Mouse (Mus musculus): ENCODE results near the gene Spsb4.
A peak's percentile ranks its signal among the peaks of the same experiment; 100 is the strongest.
"Not testable (repeated sequence)": the region's sequence is repeated elsewhere in the genome, so short reads cannot be mapped to it uniquely, and the experiment has no call there.

Spsb4 gene

DNA sequence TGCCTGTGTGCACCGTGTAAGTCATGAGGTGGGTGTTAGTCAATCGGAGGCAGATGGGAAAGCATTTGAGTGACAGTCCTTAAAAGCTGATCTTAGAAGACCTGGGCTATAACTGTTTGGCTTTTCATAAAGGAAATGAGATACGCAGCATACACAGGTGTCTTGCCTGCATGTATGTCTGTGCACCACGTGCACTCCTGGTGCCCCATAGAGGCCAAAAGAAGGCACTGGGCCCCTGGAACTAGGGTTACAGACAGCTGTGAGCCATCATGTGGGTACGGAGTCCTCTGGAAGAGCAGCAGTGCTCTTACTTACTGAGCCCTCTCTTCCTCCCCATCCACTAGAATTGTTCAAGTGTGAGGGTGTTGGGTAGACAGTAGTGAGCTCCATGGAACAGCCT lies 70.1 kb downstream of the Spsb4 start:
- no peak for DNase-seq

DNA sequence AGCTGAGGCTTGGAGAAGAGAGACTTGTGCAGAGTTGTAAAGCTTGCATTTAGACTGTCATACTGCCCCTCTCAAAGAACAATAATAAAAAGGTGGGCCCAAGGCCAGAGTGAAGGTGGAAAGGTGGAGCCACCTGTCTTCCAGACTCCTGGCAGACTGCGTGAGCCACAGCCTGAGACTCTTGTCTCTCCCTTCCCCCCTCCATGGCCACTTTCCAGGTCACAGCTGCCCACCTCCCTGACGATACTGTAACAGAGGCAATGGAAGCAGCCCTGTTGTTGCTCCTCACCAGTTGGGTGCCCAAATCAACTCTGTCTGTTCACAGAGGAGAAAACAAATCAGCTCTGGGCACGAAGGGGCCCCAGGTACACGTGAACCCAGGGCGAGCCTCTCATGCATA lies 71.5 kb downstream of the Spsb4 start:
- DNase-seq = no peak

DNA sequence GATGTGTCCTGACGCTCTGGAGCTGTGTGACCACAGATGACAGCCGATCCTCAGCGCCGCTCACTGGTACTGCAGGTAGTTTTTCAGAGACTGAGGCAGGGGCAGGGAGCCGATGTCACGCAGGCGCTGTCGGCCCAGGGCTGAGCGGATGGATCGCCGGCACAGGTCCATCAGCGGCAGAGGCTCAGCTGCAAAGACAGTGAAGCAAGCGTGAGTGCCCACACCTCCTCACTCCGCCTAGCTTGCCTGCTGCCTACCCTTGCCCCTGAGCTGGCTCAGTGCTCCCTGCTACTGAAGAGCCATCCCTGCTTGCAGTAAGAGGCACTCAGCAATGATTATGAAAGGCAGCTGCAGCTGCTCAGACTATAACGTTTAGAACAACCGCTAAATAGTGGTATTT lies 74.1 kb downstream of the Spsb4 start:
- no peak for DNase-seq

DNA sequence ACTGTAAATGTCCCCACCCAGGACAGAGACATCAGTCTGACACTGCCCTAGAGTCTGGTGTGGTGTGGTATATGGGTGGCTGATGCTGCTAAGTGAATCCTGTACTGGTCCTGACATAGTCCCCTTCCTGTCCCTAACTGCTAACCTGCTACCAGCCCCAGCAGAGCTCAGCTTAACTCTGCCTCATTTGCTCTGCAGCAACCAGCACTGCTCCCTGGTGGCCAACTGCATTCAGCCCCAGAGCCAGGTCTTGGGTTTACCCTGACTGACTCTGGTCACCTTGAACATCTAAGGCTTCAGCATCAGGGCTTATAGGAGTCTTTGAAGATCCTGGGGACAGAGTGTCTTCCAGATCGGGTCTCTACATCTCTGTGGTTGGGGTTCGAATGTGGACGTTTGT lies 75.7 kb downstream of the Spsb4 start:
- DNase-seq = no peak

DNA sequence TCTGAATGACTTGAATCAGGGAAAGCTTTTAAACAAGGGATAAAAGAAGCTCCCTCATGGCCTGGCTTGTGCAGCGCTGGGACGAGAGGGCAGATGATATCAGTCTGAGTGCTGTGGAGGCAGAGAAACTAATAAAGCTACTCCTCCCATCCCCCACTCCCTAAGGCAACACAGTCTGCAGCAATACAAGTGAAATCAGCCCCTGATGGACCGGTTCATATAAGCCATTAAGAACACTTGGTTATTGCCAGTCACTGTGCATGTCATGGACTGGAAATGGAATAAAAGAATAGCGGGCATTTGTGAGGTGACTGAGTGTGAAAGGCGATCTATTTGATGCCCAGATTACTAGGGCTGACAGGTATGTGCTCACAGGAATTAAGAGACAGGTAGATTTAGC lies 79.8 kb downstream of the Spsb4 start:
- DNase-seq = no peak

DNA sequence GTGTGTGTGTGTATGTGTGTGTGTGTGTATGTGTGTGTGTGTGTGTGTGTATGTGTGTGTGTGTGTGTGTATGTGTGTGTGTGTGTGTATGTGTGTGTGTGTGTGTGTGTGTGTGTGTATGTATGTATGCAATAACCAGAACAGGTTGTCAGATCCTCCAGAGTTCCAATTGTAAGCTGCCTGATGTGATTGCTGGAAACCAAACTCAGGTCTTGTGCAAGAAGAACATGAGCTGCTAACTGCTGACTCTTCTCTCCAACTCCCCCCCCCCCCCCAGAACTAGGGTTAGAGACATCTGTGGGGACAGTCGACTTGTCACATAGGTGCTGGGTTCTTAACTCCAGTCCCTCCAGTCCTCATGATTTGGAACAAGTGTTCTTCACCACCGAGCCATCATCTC lies 82.2 kb downstream of the Spsb4 start:
- DNase-seq = not testable (repeated sequence)

DNA sequence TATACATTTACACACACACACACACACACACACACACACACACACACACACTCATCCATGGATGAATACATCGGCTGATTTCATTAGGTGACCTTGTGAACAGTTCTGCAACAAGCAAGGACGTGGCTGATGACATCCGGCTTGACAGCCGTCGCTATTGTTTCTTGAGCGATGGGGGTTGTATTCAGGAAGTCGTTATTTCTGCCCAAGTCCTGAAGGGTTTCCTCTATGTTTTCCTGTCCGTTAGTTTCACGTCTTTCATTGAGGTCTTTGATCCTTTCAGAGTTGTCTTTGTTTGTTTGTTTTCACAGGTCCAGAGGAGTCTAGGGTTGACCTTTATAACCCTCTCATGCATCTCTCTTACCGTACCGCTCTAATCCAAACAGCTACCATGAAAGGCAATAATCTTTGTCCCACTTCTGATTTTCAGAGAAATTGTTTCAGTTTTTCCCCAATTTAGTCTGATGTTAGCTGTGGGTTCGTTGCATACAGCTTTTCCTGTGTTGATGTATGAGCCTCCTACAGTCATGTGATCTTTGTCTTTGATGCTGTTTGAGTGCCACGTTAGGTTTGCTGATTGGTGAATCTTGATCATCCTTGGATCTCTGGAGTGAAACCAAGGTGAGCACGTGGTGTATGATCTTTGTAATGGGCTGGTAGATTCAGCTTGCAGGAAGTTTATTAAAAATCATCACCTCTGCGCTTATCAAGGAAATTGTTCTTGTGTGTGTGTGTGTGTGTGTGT lies 82.9 kb downstream of the Spsb4 start:
- no peak for DNase-seq

DNA sequence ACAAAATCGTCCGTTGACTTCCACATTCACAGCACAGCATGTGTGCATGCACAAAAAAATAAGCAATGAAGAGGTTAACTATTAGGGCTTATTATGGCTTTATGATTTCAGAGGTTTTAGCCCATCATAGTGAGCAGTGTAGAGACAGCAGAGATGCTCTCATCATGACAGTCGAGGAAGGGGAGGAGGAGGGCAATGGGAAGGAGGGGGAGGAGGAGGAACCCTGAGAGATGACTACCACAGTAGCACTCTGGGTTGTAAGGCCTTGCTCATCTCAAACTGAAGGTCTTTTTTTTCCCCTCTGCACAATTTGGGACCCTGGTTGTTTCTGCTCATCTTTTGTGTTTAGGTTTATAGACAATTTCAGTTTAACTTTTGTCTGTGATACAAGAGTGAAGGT lies 83.8 kb downstream of the Spsb4 start:
- DNase-seq = no peak

DNA sequence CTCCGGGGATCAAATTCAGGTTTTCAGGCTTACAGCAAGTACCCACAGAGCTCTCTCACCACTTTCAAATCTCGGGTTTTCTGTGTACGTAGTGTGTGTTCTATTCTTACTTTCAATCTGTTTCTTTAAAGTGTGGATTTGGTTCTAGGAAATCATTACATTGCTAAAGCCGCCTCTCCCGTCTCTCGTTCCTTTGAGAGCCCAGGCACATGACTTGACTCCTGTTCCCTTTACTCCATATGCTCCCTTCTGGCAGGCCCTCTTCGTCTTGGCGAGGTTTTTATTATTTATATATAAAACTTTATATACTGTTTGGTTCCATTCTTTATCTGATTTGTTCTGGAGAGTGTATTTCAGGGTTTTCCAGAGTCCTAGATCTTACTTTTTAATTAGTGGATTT lies 85.9 kb downstream of the Spsb4 start:
- no peak for DNase-seq

DNA sequence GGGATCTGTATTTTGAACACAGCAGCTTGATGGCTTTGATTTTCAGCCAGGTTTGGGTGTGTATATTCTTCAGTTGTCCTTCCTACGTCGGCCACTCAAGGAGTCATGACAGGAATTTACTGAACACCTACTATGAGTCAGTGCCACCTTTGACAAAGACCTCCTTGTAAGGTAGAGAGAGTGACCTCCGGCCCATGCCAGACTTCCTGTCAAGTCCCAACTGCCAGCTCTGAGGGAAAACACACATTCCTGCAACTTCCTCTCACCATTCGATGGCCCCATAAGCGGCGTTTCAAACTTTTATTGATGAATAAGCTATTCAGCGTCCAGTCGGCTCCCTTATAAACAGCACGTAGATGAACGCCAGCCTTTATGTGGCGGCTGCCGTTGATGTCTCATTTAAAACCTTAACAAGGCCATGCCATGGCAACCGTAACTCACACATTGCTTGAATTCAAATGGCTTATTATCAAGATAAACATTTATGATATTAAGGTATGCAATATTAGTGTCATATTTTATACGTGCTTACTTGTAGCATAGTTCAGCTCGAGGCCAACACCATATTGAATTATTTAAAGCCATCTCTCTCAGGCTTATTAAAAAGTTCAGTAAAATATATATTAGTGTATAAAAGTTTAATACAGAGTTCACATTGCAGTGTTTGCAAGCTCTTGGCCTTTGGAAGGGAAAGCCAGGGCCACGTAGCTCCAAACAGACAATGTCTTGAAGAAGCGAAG lies 94.9 kb downstream of the Spsb4 start:
- DNase-seq = no peak

DNA sequence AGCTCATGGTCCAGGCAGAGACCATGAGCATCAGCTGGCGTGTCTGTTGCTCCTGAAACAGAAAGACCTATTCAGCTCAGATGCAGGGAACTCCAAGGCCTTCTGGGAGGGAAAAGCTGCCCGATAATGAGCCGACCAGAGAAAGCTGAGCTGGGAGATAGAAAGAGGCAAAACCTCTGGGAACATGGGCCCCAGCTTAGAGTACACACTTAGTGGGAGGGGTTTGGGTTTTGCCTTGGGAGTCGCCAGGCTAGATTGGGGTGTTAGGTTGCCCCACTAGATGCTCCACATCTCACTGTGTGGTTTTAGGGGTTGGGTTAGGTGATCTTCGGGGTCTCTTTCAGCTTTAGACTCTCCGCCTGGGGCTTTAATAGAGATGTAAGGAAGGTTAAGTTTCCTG lies 95.5 kb downstream of the Spsb4 start:
- no peak for DNase-seq

DNA sequence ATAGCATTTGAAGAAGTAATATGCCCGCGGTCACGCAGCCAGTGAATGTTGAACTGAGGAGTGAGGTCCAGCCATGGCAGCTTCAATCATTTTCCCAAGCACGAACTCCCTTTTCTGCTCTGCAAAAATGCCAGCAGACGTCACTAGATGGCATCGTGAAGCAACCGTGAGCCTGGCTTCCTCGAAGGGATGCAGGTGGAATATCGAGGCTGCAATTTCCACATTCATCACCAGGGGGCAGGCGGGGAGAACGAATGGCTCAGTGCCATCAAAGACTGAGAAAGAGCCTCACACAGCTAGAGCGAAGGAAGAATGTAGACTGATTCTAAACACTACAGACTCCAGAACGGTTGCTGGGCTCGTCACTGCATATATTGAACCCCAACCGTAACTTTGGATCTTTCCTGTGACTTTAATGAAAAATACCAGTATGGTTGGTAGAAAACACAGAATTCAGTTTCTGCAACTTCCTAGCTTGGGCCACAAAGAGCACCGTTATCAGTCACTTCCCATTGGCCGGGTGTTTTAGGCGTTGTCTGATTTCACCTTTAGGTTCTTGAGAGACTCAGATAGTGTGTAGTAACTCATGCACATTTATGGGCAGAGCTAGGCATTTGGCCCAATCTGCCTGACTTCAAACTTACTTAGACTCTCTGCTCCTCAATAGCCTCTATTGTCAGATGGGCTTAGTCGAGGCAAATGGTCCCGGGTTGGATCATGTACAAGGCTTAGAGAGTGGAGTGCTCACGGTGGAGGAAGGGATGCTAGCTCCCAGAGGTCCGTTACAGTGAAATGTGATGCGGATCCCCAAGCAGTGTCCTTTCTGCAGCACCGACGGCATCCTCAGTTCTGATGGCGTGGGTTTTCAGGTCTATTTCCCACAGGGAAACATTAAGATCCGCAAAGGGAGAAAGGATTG lies 101.8 kb downstream of the Spsb4 start:
- peak; percentile 95 to 99 for DNase-seq

DNA sequence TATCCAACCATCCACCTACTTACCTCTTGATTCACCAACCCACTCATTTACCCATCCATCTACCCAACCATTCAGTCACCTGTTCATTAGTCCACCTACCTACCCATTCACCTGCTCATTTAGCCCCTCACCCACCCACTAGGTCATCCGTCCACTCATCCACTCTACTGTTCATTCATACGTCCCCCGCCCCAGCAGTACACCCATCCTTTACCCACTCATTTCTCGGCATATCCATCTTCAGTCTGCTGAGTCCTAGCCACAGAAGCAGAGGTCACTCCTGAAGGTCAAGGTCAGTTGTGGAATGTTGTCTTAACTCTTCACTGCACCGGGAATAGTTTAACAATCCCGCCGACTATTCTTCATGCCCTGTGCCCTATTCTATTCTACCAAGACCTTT lies 102.6 kb downstream of the Spsb4 start:
- DNase-seq = no peak

DNA sequence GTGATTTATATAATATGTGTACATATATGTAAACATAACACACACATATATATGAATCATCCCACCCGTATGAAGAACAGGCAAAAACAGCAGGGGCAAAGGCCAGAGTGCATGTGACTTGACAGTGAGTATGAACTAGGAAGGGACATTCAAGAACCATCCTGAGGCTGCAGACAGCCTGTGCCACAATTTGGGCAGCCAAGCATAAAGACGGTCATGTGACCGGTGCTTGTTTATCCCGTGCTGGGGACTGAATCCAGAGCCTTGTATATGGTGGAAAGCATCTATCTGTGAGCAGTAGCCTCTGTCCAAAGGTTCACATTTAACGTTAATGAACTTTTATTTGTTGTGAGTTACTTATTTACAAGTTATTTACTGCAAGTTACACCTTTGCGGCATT lies 103.8 kb downstream of the Spsb4 start:
- DNase-seq = no peak

DNA sequence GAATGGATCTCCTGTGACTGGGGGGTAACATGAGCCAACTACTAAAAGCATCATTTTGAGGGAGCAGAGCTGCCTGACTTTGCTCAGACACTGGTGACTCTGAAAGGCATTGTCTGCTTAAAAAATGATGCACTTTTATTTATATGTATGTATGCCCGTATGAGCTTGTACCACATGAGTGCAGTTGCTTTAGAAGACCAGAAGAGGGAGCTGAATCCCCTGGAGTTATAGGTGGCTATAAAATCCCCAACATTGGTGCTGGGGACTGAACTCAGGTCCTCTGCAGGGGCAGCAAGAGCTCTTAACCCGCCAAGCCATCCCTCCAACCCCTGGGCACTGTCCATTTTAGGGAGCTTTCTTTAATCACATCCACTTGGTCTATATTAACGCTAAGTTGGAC lies 104.6 kb downstream of the Spsb4 start:
- DNase-seq = no peak

DNA sequence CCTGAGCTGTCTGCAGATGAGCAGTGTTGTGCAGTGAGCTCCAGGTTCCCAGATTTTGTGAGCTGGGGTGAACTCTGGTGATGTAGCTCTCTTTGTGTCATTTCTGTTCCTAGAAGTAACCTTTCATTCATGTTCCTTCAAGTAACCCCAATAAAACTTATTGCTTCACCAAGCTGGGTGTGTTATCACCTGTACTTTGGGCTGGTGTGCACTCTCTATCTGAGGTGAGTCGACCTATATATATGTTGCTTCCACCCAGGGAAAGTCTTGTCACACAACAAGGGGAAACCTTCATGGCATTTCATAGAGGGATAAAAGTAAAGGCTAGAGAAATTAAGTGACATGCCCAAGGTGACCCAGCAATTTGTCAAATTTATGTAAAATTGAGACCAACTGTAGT lies 109.1 kb downstream of the Spsb4 start:
- DNase-seq = no peak

DNA sequence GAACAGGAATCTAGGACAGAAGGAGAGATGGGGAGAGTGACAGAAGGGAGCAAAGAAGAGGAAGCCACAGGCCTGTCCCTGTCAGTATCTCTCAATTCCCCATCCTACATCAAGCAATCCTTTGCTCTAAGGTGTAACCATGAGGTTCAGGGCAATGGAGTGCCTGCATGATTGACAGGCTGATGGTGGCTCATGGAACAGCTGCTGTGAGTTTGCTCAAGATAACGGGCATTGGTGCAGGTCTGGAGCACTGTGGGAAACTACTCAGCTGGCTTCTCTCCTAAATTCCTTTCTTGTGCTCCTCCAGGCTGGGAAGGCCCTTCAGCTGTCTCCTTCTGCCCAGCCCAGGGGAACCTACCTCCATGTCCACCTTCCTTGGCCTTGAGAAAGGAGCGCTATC lies 109.9 kb downstream of the Spsb4 start:
- no peak for DNase-seq

DNA sequence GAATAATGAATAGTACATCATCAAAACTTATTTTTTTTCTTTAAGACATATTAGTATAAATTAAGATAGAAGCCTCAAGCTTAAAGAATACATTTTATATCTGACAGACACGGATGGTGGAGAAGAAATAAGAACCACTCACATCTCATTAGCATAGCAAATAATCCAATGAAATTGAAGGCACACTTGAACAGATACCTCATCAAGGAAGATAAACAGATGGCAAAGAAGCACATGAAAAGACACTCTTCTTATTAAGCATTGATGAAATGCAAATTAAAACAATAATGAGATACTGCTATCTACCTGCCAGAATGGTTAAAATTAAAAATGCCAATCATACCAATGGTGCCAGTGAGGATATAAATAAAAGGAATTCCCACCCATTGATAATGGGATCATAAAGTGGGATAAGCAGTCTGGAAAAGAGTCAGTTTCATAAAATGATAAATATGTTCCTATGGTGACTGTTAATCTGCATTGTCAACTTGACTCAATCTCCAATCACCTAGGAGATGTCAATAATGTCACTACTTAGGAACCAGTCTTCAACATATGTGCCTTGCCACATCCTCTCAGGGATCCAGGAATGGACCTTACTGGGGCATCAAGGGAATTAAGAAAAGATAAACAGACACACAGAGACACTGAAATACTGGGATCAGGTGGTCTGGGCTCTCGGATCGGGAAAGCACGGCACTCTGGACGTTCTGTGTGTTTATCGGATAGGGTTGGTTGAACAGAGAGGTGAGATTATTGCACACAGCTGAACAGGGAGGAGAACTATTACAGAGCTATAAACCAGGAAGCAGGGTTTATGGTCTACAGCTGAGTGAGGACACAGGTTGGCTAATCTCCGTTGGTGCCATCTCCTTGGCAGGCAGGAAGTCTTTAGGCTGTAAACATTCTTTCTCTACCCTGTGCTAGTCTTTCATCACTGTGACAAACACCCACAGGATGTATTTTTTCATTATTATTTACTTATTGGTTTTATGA lies 114.0 kb downstream of the Spsb4 start:
- no peak for DNase-seq

DNA sequence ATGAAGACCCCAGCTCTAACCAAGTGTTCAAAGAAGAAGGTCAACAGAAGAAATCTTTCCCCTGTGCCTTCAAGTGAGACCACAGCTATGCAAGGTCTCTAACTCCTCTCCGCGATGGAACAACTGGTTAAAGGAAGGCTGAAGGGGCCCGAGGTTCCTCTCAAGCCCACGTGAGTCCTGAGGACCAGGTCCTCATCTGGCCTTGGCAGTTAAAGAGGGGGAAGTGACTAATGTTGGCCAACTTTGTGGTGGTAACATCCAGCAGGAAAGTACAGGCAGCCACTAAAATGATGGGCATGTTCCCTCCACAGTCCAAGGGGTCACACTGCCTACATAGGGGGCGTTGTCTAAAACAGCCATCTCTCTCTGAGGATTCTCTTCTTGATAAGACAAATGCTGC lies 118.9 kb downstream of the Spsb4 start:
- no peak for DNase-seq

DNA sequence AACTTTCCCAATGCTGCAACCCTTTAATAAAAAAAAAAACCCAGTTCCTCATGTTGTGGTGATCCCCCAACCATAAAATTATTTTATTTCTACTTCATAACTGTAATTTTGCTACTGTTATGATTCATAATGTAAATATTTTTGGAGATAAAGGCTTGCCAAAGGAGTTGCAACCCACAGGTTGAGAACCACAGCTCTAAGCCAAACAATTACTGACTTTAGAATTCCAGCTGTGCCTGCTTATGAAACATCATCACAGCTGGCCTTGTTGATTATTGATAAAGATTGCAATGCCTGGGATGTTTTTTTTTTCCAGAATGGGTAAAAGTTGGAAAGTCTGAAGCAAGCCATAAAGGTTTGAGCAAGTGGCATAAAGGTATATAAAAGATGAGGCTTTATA lies 119.6 kb downstream of the Spsb4 start:
- no peak for DNase-seq

DNA sequence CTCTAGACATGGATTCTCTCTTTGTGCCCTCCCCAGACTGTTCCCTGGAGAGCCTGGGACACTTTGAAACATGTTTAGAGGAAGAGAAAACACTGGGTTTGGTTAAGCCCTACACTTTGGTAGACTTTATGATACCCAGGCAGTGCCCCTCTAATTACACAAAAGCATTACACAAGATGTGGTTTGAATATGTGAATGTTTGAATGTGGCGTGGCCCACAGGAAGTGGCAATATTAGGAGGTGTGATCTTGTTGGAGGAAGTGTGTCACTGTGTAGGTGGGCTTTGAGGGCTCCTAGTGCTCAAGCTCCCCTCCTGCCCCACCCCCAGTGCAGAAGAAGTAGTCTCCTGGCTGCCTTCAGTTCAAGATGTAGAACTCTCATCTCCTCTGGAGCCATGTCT lies 122.0 kb downstream of the Spsb4 start:
- no peak for DNase-seq

DNA sequence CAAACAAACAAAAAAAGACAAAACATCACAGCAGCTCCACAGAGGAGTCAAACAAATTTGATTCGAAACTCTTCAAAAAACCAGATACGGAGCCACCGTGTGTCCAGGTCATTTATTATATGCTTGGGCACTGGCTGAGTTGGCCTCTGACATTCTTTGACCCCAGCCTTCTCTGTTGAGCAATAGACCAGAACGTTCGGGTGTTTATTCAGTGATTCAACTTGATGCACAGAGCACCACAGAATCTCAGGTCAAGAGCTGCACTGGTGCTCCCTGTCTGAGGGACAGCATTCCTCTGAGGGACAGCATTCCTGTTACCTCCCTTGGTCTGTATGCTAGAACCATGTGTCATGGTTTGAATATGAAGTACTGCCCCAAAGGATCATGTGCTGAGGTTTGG lies 125.1 kb downstream of the Spsb4 start:
- DNase-seq = no peak

Data from cerebellum, postnatal 36 days (tissue).